Mouse (Mus musculus) heart, embryonic 14.5 days (tissue): ENCODE measurements around the gene Ank3. TPM values are rescaled to one million over a fixed set of nuclear protein-coding genes. Genes with fewer than 3 reads are reported as not detected.

Source experiments
- ATAC-seq: fragments of 200-750 bp; cut with Nextera tagmentation; 2 replicates; pipeline ENCODE4 v1.8.0; 2017; ENCODE audit warnings: low read depth, moderate TSS enrichment; ENCODE audit not compliant: insufficient number of reproducible peaks, insufficient read depth, low FRiP score
- H3K27ac ChIP-seq, 2 experiments: fragments of 200-500 bp in 1 of 2; fragments of 300-500 bp in 1 of 2; sonication (generic) in 1 of 2; replicated peaks in 1 of 2; 2 replicates each; pipeline ENCODE4 v1.5.1; 2012 to 2014; ENCODE audit warnings: low read depth in 2 of 2, low read length in 2 of 2, control low read depth in 1 of 2, mild to moderate bottlenecking in 1 of 2, mixed read lengths in 1 of 2; ENCODE audit not compliant: control insufficient read depth in 1 of 2, insufficient read depth in 1 of 2
- H3K27me3 ChIP-seq: fragments of 300-500 bp; sonication (generic); 2 replicates; pipeline ENCODE4 v1.6.1; 2014; ENCODE audit warnings: mild to moderate bottlenecking, low read length, control low read depth; ENCODE audit not compliant: control insufficient read depth, insufficient read depth
- H3K36me3 ChIP-seq: fragments of 300-500 bp; sonication (generic); 2 replicates; pipeline ENCODE4 v1.6.1; 2014; ENCODE audit warnings: mild to moderate bottlenecking, control low read depth, low read length, mixed read lengths; ENCODE audit not compliant: control insufficient read depth, insufficient read depth
- H3K4me1 ChIP-seq, 2 experiments: fragments of 200-500 bp in 1 of 2; fragments of 300-500 bp in 1 of 2; sonication (generic) in 1 of 2; 2 replicates each; pipeline ENCODE4 v1.6.1; 2012 to 2014; ENCODE audit warnings: low read length in 2 of 2, control low read depth in 1 of 2, mixed read lengths in 1 of 2; ENCODE audit not compliant: control insufficient read depth in 2 of 2, insufficient read depth in 2 of 2
- H3K4me2 ChIP-seq: fragments of 300-500 bp; sonication (generic); 2 replicates; pipeline ENCODE4 v1.6.1; 2014; ENCODE audit warnings: mild to moderate bottlenecking, low read length
- H3K4me3 ChIP-seq, 2 experiments: fragments of 200-500 bp in 1 of 2; fragments of 300-500 bp in 1 of 2; sonication (generic) in 1 of 2; 2 replicates each; pipeline ENCODE4 v1.5.1; 2012 to 2014; ENCODE audit warnings: low read length in 2 of 2, mild to moderate bottlenecking in 2 of 2, control low read depth in 1 of 2, low read depth in 1 of 2, moderate library complexity in 1 of 2; ENCODE audit not compliant: control insufficient read depth in 1 of 2, insufficient read depth in 1 of 2
- H3K9ac ChIP-seq: fragments of 300-500 bp; sonication (generic); 2 replicates; pipeline ENCODE4 v1.6.1; 2014; ENCODE audit warnings: mild to moderate bottlenecking, low read length
- H3K9me3 ChIP-seq: fragments of 300-500 bp; sonication (generic); 2 replicates; pipeline ENCODE4 v1.6.1; 2016; ENCODE audit warnings: low read length, control low read depth; ENCODE audit not compliant: control insufficient read depth
- WGBS: fragments of 180-500 bp; shearing (Covaris S2); extraction: QIAGEN DNeasy Blood & Tissue Kit; methylation state at CpG from one replicate; pipeline ENCODE4 v1.1.7; 2014; 5-methylcytosine and 5-hydroxymethylcytosine counted together
- polyA plus RNA-seq: library from polyadenylated mRNA; unstranded; fragments of >200 nt; fragmentation: Nextera tagmentation; extraction: Ambion mirVana; gene quantifications from 2 replicates; pipeline ENCODE4 v1.2.1, GENCODE M21; 2014

The Ank3 gene
- polyA plus RNA-seq, 1 experiment from 2014 or later = 43.2 TPM

DNA sequence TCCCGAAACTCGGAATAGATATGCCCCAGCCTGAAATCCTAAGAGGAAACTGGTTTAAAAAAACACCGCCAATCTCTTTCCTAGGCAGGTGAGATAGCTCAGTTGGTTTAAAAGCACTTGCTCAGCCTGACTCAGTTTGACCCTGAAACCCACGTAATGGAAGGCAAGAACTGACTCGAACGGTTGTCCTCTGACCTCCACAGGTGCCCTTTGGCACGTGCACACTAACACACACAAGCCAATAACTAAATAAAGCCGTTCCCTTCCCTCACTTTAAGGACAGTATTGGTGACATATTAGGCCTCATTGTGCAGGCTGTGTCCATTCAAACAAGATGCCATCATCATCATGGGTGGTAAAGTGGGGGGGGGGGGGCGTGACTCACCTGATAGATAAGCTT is 528.4 kb downstream of the Ank3 start:
- Histone ChIP-seq H3K9ac (peak overlapping the region; percentile 64), H3K9me3 (no peaks in the 10 kb centered on the region), H3K4me1 (peaks cover 21 to 40% of the 10 kb centered on the region in 2 experiments), H3K36me3 (peaks cover 11% of the 10 kb centered on the region; the same call in 1 of the 2 replicates), H3K4me3 (peak overlapping the region in 1 of 2 experiments; percentile 39; a peak in 1 of 4 replicates), H3K27me3 (no peaks in the 10 kb centered on the region), H3K27ac (no peak overlapping the region), H3K4me2 (peak overlapping the region; percentile 78)
- no peak for ATAC-seq
- WGBS = 24% methylated on average over 9 of the region's 9 CpGs

DNA sequence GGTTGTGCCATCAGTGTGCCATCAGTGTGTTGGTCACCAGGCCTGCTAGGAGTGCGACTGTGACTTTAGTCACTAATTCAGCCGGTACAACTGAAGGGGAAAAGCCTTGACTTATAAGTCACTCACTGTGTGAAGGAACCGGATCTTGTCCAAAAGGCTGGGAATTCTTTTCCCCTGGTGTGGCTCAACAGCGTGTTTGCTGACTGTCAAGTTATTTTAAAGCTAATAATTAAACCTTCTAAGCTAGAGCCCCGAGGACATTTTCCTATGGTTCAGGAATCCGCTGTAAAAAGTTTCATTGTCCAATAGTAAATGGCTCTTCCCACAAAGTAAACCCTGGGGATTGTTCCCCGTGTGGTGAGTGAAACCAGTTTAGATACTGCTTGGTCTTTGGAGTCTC is 529.8 kb downstream of the Ank3 start:
- Histone ChIP-seq H3K36me3 (peaks cover 24% of the 10 kb centered on the region; the same call in 1 of the 2 replicates), H3K27ac (no peak overlapping the region), H3K4me3 (no peak overlapping the region), H3K27me3 (no peaks in the 10 kb centered on the region), H3K9me3 (no peaks in the 10 kb centered on the region), H3K4me1 (peaks cover 21 to 31% of the 10 kb centered on the region in 2 experiments), H3K9ac (no peak overlapping the region), H3K4me2 (no peak overlapping the region)
- ATAC-seq = no peak
- 81% methylated on average over 7 of the region's 7 CpGs for WGBS

DNA sequence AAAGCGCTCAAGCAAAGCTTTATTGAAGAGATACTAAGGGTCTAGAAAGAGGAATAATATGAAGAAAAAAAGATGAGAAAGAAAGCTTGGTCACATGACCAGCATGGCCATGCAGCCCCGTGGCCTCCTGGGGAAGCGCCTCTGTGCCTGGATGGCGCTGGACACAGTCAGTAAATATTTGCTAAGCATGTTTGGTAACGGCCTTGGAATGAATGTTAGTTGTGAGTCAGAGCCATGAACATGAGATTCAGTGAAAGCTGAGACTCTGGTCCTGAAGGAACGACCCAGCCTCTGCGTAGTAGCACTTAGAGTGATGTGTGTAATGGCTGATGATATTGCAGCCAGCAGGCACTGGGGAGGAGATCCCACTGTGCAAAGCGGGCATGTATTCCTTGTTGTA is 531.9 kb downstream of the Ank3 start:
- Histone ChIP-seq H3K27ac (no peak overlapping the region), H3K4me3 (no peak overlapping the region), H3K27me3 (no peaks in the 10 kb centered on the region), H3K9me3 (no peaks in the 10 kb centered on the region), H3K9ac (no peak overlapping the region), H3K4me2 (no peak overlapping the region), H3K36me3 (peaks cover 33% of the 10 kb centered on the region; the same call in 1 of the 2 replicates), H3K4me1 (peaks cover 10 to 16% of the 10 kb centered on the region in 2 experiments)
- 97% methylated on average over 8 of the region's 8 CpGs for WGBS
- no peak for ATAC-seq

DNA sequence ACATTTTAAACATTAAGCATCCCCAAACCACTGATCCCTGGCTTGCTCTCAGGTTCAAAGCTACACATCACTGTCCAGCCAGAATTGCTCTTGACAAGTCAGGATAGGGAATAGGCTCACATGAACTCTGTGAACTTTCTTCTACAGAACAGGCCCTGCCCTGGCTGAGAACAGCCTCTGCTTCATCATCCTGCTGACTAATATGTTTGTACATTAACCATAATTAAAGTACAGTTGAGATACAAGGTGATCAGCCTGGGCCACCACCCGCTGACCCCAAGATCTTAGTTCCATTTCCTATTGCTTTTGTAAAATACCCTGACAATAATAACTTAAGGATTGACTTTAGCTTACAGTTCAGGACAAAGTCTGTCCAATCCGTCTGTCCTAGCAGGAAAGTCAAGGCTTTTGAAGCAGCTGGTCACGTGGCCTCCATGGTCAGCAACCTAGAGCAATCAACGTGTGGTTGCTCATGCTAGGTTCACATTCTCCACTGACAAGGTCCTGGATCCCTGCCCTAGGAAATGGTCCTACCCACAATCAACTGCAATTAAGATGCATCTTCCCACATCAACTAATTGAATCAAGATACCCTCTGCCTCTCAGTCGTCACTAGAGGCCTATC is 538.0 kb downstream of the Ank3 start:
- Histone ChIP-seq H3K4me1 (no peaks in the 10 kb centered on the region), H3K36me3 (peaks cover 40% of the 10 kb centered on the region), H3K27me3 (no peaks in the 10 kb centered on the region), H3K4me2 (no peak overlapping the region), H3K9ac (no peak overlapping the region), H3K4me3 (no peak overlapping the region), H3K27ac (no peak overlapping the region), H3K9me3 (no peaks in the 10 kb centered on the region)
- WGBS = 85% methylated on average over 5 of the region's 5 CpGs
- ATAC-seq = no peak

DNA sequence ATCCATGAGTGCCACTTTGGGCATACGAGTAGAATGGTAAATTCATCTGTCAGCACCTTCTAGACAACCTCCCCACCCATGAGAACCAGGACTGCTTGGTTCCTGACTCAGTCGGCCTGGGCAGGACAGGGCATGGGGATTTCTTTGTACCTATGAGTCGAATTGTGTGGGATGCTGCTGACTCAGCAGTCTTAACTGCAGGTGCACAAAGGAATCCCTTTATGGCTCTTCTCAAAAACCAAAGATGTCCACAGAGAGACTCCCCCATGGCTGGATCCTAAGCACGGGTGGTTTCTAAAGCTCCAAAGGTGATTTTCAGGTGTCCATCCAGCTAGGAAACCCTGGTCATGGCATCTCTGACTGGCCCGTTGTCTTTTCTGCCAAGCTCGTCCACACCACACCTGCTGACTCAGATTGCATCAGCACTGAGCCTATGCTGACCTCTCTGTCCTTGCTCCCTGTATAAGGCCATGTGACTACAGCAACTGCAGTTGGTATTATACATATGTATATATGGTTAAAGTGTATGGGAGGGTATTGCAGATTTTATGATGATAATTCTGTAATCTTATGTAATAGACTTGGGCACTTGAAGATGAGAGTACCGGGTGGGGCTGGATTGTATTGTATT is 538.8 kb downstream of the Ank3 start:
- Histone ChIP-seq H3K9ac (no peak overlapping the region), H3K36me3 (peaks cover 37% of the 10 kb centered on the region), H3K27me3 (no peaks in the 10 kb centered on the region), H3K4me3 (no peak overlapping the region), H3K9me3 (no peaks in the 10 kb centered on the region), H3K27ac (no peak overlapping the region), H3K4me2 (no peak overlapping the region), H3K4me1 (no peaks in the 10 kb centered on the region)
- WGBS = 80% methylated on average over 7 of the region's 7 CpGs
- no peak for ATAC-seq

DNA sequence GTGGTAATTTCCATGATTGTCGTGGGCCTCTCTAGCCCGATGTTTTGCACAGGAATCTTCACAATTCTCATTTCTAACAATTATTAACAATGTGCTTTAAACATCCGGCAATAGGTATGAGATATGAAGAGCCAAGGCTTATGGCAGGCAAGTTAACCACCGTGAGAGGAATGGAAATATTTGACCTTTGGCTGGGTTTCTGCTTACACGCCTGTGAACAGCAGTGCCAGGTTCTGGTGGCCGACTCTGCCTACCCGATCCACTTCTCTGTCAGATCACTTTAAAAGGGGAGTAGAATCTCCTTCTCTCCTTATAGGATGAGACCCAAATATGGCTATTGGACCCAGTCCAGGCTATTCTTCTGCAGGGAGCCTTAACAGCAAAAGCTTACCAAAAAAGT is 540.6 kb downstream of the Ank3 start:
- Histone ChIP-seq H3K9me3 (no peaks in the 10 kb centered on the region), H3K27me3 (no peaks in the 10 kb centered on the region), H3K4me2 (no peak overlapping the region), H3K4me3 (no peak overlapping the region), H3K9ac (no peak overlapping the region), H3K36me3 (peaks cover 25% of the 10 kb centered on the region), H3K4me1 (peaks cover 2 to 12% of the 10 kb centered on the region in 2 experiments; a peak in 2 of 4 replicates), H3K27ac (no peak overlapping the region)
- WGBS = 85% methylated on average over 7 of the region's 7 CpGs
- no peak for ATAC-seq

DNA sequence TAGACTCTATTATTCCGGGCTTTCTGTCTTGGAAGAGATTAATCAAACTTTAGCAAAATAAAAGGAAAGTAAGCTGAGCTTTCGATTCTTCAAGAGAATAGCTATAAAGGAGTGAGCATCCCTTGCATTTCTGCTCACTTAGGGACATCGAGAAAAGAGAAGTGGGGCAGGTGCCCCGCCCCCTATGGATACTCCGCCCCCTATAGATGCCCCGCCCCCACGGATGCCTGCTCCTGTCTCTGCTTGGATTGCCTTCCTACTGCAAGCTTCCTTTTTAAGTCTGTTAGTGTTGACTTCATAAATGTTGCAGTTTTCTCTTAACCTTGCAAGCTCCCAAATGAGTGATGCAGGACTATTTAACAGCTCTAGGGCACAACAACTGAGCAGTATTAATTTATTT is 541.4 kb downstream of the Ank3 start:
- WGBS = 72% methylated on average over 7 of the region's 7 CpGs
- Histone ChIP-seq H3K4me2 (no peak overlapping the region), H3K36me3 (peaks cover 22% of the 10 kb centered on the region), H3K9ac (no peak overlapping the region), H3K27me3 (no peaks in the 10 kb centered on the region), H3K9me3 (no peaks in the 10 kb centered on the region), H3K27ac (no peak overlapping the region), H3K4me3 (no peak overlapping the region), H3K4me1 (peaks cover 9 to 20% of the 10 kb centered on the region in 2 experiments)
- ATAC-seq = no peak
